Mouse (Mus musculus): ENCODE measurements around the gene D3Ertd751e.
A peak's percentile ranks its signal among the peaks of the same experiment; 100 is the strongest.

The D3Ertd751e gene

GRCm38 (mm10) chr3:41742278-41742934 lies at the start of gene D3Ertd751e, which contains the start of gene Sclt1:
D3Ertd751e (plus strand) TSS chr3:41742611.
Sclt1 (minus strand) TSS chr3:41742514.
- DNase-seq = peak; percentile 99

GRCm38 (mm10) chr3:41695681-41696080 lies 46.7 kb upstream of the D3Ertd751e start:
- no peak for DNase-seq

GRCm38 (mm10) chr3:41741601-41742277 lies 672 bp upstream of the D3Ertd751e start:
- DNase-seq = peak; percentile 5

GRCm38 (mm10) chr3:41743436-41743835 lies 1.0 kb downstream of the D3Ertd751e start:
- peak; percentile 11 for DNase-seq

- DNase-seq = no peak
Measured at GRCm38 (mm10) chr3:41754556-41754955, 12.1 kb downstream of the D3Ertd751e start.

- no peak for DNase-seq
Measured at GRCm38 (mm10) chr3:41762091-41762490, 19.7 kb downstream of the D3Ertd751e start.

GRCm38 (mm10) chr3:41812447-41812846 lies 70.0 kb downstream of the D3Ertd751e start:
- DNase-seq = no peak

All from right cerebral cortex, adult 18-20 months (tissue).